Mouse (Mus musculus): ENCODE measurements around the gene Kctd11.

DNA sequence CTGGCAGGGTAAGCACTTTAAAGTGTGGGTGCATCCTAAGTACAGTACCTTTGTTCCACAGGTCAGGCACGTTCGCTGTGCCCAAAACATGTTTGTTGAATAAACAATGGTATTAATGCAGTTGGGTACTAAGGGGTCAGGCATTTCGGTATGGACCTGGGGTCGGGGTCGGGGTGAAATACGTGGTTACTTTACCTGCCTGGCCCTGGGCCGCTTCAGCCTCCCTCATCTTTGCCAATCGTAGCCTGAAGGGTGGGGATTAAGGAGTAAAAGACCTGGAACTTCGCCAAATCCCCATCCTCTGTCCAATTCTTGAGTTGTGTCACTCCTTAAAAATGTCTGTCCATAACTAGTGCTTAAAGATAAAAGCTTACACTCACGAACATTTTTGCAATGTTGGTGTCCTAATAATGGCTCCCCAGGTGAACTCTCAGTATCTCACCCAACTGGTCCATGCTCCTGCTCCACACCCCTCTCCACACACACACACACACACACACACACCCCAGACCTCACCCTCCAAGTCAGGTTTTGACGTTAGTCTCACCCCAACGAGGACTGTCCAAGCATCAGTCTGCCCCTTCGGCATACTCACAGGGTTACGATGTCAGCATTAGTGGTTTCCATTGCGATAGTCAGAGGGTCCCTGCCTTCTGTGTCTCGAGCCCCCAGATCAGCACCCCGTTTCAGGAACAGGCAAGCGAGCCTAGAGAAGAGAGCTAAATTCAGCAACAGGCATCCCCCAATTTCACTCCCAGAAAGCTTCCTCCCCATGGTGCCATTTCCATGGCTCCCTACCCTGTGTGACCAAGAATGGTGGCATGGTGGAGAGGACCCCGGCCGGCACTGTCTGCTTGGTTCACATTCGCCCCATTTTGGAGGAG lies 823 bp upstream of the Kctd11 start:
- TF ChIP-seq CTCF (IDR thresholded peaks at IDR 0.05; ENCODE audit: borderline replicate concordance, control insufficient read depth, extremely low read depth, insufficient read depth, low read length, poor library complexity) = no peak
- no peak for TF ChIP-seq POLR2A (IDR thresholded peaks at IDR 0.05; ENCODE audit: control insufficient read depth, extremely low read depth, insufficient read depth, low read length, poor library complexity)

All from thymus, adult 2 months (tissue).